Mouse (Mus musculus): ENCODE measurements around the gene Cd36.

Gene Cd36

GRCm38 (mm10) chr5:17863085-17863484 lies 25.5 kb downstream of the Cd36 start:
- intact Hi-C loops (cut with DNase I), result no loop called here

GRCm38 (mm10) chr5:17858399-17858798 lies 30.2 kb downstream of the Cd36 start:
- intact Hi-C loops (cut with DNase I), result no loop called here

GRCm38 (mm10) chr5:17857871-17858270 lies 30.7 kb downstream of the Cd36 start:
- intact Hi-C loops (cut with DNase I), result no loop called here

- intact Hi-C loops (cut with DNase I), result no loop called here
Observed at GRCm38 (mm10) chr5:17857262-17857661, 31.3 kb downstream of the Cd36 start.

- intact Hi-C loops (cut with DNase I), result no loop called here
Observed at GRCm38 (mm10) chr5:17854127-17854923, 34.3 kb downstream of the Cd36 start.

GRCm38 (mm10) chr5:17850582-17850981 lies 38.0 kb downstream of the Cd36 start:
- intact Hi-C loops (cut with DNase I), result no loop called here

GRCm38 (mm10) chr5:17849582-17849981 lies 39.0 kb downstream of the Cd36 start:
- intact Hi-C loops (cut with DNase I), result no loop called here

- intact Hi-C loops (cut with DNase I), result no loop called here
Observed at GRCm38 (mm10) chr5:17848733-17849132, 39.9 kb downstream of the Cd36 start.

GRCm38 (mm10) chr5:17848267-17848666 lies 40.3 kb downstream of the Cd36 start:
- intact Hi-C loops (cut with DNase I), result no loop called here

GRCm38 (mm10) chr5:17843921-17844320 lies 44.7 kb downstream of the Cd36 start:
- intact Hi-C loops (cut with DNase I), result no loop called here

- intact Hi-C loops (cut with DNase I), result no loop called here
Observed at GRCm38 (mm10) chr5:17843316-17843715, 45.3 kb downstream of the Cd36 start.

GRCm38 (mm10) chr5:17842111-17842729 lies 46.4 kb downstream of the Cd36 start:
- intact Hi-C loops (cut with DNase I), result no loop called here

GRCm38 (mm10) chr5:17839549-17839948 lies 49.1 kb downstream of the Cd36 start:
- intact Hi-C loops (cut with DNase I), result no loop called here

GRCm38 (mm10) chr5:17836408-17836807 lies 52.2 kb downstream of the Cd36 start:
- intact Hi-C loops (cut with DNase I), result no loop called here

- intact Hi-C loops (cut with DNase I), result no loop called here
Observed at GRCm38 (mm10) chr5:17835302-17836097, 53.1 kb downstream of the Cd36 start.

- intact Hi-C loops (cut with DNase I), result no loop called here
Observed at GRCm38 (mm10) chr5:17833797-17834196, 54.8 kb downstream of the Cd36 start.

- intact Hi-C loops (cut with DNase I), result no loop called here
Observed at GRCm38 (mm10) chr5:17830536-17830935, 58.1 kb downstream of the Cd36 start.

GRCm38 (mm10) chr5:17828713-17829544 lies 59.7 kb downstream of the Cd36 start:
- intact Hi-C loops (cut with DNase I), result no loop called here

- intact Hi-C loops (cut with DNase I), result no loop called here
Observed at GRCm38 (mm10) chr5:17821395-17821794, 67.2 kb downstream of the Cd36 start.

- intact Hi-C loops (cut with DNase I), result no loop called here
Observed at GRCm38 (mm10) chr5:17820239-17820999, 68.2 kb downstream of the Cd36 start.
